Mouse (Mus musculus) lung, adult 2 months (tissue): ENCODE results near the gene Kcnd2.

Experiments
- CTCF ChIP-seq: fragments of 200-500 bp; IDR thresholded peaks from 2 replicates; pipeline ENCODE4 v1.5.1; 2011; ENCODE audit warnings: mild to moderate bottlenecking, low read length, control low read depth; ENCODE audit not compliant: insufficient read depth
- POLR2A ChIP-seq: fragments of 200-500 bp; IDR thresholded peaks from 2 replicates; pipeline ENCODE4 v1.6.1; 2011; ENCODE audit warnings: low read depth, mild to moderate bottlenecking, control low read depth, low read length, borderline replicate concordance; ENCODE audit errors: extremely low read depth

GRCm38 (mm10) chr6:21226124-21226523, 10.8 kb downstream of the Kcnd2 start:
- TF ChIP-seq CTCF (no peak), POLR2A (no peak)
